Mouse (Mus musculus) olfactory bulb, adult 2 months (tissue): ENCODE data around the gene Olfr1315-ps1. TPM values are rescaled to one million over a fixed set of nuclear protein-coding genes. Genes with fewer than 3 reads are reported as not detected.

ENCODE experiments used
- H3K27ac ChIP-seq: fragments of 200-500 bp; 2 replicates; pipeline ENCODE4 v1.5.1; 2012; ENCODE audit warnings: low read depth, low read length; ENCODE audit not compliant: insufficient read depth
- H3K4me1 ChIP-seq: fragments of 200-500 bp; 2 replicates; pipeline ENCODE4 v1.6.1; 2012; ENCODE audit warnings: low read length; ENCODE audit not compliant: control insufficient read depth, insufficient read depth
- H3K4me3 ChIP-seq: fragments of 200-500 bp; 2 replicates; pipeline ENCODE4 v1.5.1; 2012; ENCODE audit warnings: mild to moderate bottlenecking, low read depth, low read length, moderate library complexity; ENCODE audit not compliant: insufficient read depth
- CTCF ChIP-seq: fragments of 200-500 bp; IDR thresholded peaks from 2 replicates; pipeline ENCODE4 v1.5.1; 2012; ENCODE audit warnings: low read depth, mild to moderate bottlenecking, low read length, moderate library complexity; ENCODE audit not compliant: insufficient read depth
- POLR2A ChIP-seq: fragments of 200-500 bp; IDR thresholded peaks from 2 replicates; pipeline ENCODE4 v1.6.1; 2012; ENCODE audit warnings: mild to moderate bottlenecking, low read depth, low read length, moderate library complexity; ENCODE audit not compliant: insufficient read depth
- WGBS: fragments of 180-500 bp; shearing (Covaris S2); methylation state at CpG from one replicate; pipeline ENCODE4 v1.1.7; 2018; 5-methylcytosine and 5-hydroxymethylcytosine counted together
- polyA plus RNA-seq: library from polyadenylated mRNA; stranded (reverse); fragments of >200 nt; gene quantifications from 2 replicates; pipeline ENCODE4 v1.2.4, GENCODE M21; 2012; ENCODE audit warnings: low replicate concordance; ENCODE audit not compliant: missing spikeins, insufficient read depth, insufficient read length

Olfr1315-ps1 gene
- polyA plus RNA-seq = not detected in 2 replicates

DNA sequence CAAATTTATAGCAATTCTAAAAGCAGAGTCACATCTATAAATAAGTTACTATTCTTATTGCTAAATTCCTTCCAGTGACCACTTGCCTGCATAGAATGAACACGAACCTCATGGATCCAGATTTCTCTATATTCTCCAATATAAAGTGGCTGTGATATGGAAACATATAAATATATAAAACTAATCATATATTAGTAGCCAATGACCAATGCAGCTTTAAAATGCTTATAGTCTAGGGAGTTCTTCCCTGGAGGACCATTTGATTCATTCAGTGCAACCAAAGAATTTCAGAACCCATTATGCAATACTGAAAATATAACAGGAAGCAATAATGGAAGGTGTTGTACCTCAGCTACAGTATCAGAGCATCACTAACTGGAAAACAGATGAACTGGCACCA lies at the start of gene Olfr1315-ps1:
Olfr1315-ps1 (minus strand) TSS at position 101 of the 400 bp plus-strand sequence.
- TF ChIP-seq POLR2A (no peak), CTCF (no peak)
- Histone ChIP-seq H3K4me1 (no peaks in the 10 kb centered on the region), H3K4me3 (no peak within 1 kb of the TSS), H3K27ac (no peak within 1 kb of the TSS)
- WGBS = 82% methylated on average over 1 of the region's 1 CpGs

- H3K4me1 ChIP-seq = no peaks in the 10 kb centered on the region
- H3K27ac ChIP-seq = no peak within 1 kb of the TSS
- no peak within 1 kb of the TSS for H3K4me3 ChIP-seq
- TF ChIP-seq POLR2A (no peak), CTCF (no peak)
Measured at GRCm38 (mm10) chr2:112153898-112154297, 38.7 kb upstream of the Olfr1315-ps1 start, which contains the start of gene Olfr1318. TSS of gene Olfr1318 (plus strand) at chr2:112154198.

GRCm38 (mm10) chr2:112140029-112140428 lies 24.8 kb upstream of the Olfr1315-ps1 start, which contains the start of gene Olfr1317:
TSS of gene Olfr1317 (plus strand) at chr2:112140329.
- Histone ChIP-seq H3K4me3 (no peak within 1 kb of the TSS), H3K27ac (no peak within 1 kb of the TSS), H3K4me1 (no peaks in the 10 kb centered on the region)
- WGBS = 69% methylated on average over 2 of the region's 2 CpGs
- TF ChIP-seq CTCF (no peak), POLR2A (no peak)

DNA sequence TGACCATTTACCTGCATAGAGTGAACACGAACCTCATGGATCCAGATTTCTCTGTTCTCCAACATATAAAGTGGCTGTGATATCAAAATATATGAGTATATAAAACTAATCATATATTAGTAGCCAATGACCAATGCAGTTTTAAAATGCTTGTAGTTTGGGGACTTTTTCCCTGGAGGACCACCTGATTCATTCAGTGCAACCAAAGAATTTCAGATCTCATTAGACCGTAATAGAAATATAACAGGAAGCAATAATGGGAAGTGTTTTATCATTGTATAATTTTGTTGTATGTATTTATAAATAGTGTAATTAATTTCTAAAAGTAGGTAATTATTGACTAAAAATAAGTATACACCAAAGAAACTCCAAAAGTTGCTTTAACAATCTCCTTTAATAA lies 19.6 kb upstream of the Olfr1315-ps1 start, which contains the start of gene Olfr1316:
Olfr1316 (minus strand) TSS at position 101 of the 400 bp plus-strand sequence.
- Histone ChIP-seq H3K27ac (no peak within 1 kb of the TSS), H3K4me3 (no peak within 1 kb of the TSS), H3K4me1 (no peaks in the 10 kb centered on the region)
- no peak for TF ChIP-seq CTCF
- no peak for TF ChIP-seq POLR2A
- WGBS = 87% methylated on average over 2 of the region's 2 CpGs

DNA sequence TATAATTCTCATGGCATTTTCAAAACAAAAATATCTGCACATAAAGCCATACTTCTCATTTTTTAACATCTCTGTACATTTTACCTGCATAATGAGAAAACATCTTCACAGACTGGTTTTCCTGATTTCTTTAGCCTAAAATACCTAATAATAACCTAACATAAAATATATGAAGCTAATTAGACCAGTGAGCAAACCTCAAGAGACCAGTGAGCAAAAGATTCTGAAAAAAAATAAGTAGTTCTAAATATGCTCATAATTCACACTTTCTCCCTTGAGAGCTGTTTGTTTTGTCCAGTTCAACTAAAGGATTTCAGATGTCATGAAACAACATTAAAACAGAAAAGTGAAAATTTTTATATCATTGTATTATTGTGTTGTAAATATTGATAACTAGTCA lies 18.6 kb downstream of the Olfr1315-ps1 start, which contains the start of gene Olfr1314:
Olfr1314 (minus strand) TSS at position 101 of the 400 bp plus-strand sequence.
- H3K4me1 ChIP-seq = no peaks in the 10 kb centered on the region
- no peak for TF ChIP-seq POLR2A
- no peak for TF ChIP-seq CTCF
- no peak within 1 kb of the TSS for H3K4me3 ChIP-seq
- H3K27ac ChIP-seq = no peak within 1 kb of the TSS

- no peak within 1 kb of the TSS for H3K27ac ChIP-seq
- TF ChIP-seq POLR2A = no peak
- no peak for TF ChIP-seq CTCF
- no peak within 1 kb of the TSS for H3K4me3 ChIP-seq
- H3K4me1 ChIP-seq = no peaks in the 10 kb centered on the region
Measured at GRCm38 (mm10) chr2:112077743-112078142, 37.5 kb downstream of the Olfr1315-ps1 start, which contains the start of gene Olfr1313. TSS of gene Olfr1313 (minus strand) at chr2:112077843.

Other genes starting within 250 kb of the Olfr1315-ps1 start
- gene Olfr1305, start 238.3 kb downstream of the Olfr1315-ps1 start, polyA plus RNA-seq = not detected in 2 replicates
- gene Olfr1306, start 199.2 kb downstream of the Olfr1315-ps1 start, polyA plus RNA-seq = not detected in 2 replicates
- gene Olfr1307, start 166.0 kb downstream of the Olfr1315-ps1 start, polyA plus RNA-seq = not detected in 2 replicates
- not detected in 2 replicates for gene Olfr1308, start 150.5 kb downstream of the Olfr1315-ps1 start, polyA plus RNA-seq
- not detected in 2 replicates for gene Olfr1309, start 125.2 kb downstream of the Olfr1315-ps1 start, polyA plus RNA-seq
- gene Olfr1310, start 102.7 kb downstream of the Olfr1315-ps1 start, polyA plus RNA-seq = not detected in 2 replicates
- not detected in 2 replicates for gene Olfr1311, start 91.0 kb downstream of the Olfr1315-ps1 start, polyA plus RNA-seq
- not detected in 2 replicates for gene Olfr1312, start 65.2 kb downstream of the Olfr1315-ps1 start, polyA plus RNA-seq
- gene Olfr1313, start 37.6 kb downstream of the Olfr1315-ps1 start, polyA plus RNA-seq = not detected in 2 replicates
- gene Olfr1314, start 18.7 kb downstream of the Olfr1315-ps1 start, polyA plus RNA-seq = not detected in 2 replicates
- gene Olfr1316, start 19.5 kb upstream of the Olfr1315-ps1 start, polyA plus RNA-seq = not detected in 2 replicates
- gene Olfr1317, start 24.9 kb upstream of the Olfr1315-ps1 start, polyA plus RNA-seq = not detected in 2 replicates
- gene Olfr1318, start 38.8 kb upstream of the Olfr1315-ps1 start, polyA plus RNA-seq = not detected in 2 replicates
- not detected in 2 replicates for gene Lpcat4, start 124.0 kb upstream of the Olfr1315-ps1 start, polyA plus RNA-seq
- not detected in 2 replicates for gene Nutm1, start 143.9 kb upstream of the Olfr1315-ps1 start, polyA plus RNA-seq
- gene Nop10, start 146.5 kb upstream of the Olfr1315-ps1 start, polyA plus RNA-seq = not detected in 2 replicates
- 90.3 and 136 TPM in 2 replicates for gene Slc12a6, start 150.4 kb upstream of the Olfr1315-ps1 start, polyA plus RNA-seq
- not detected in 2 replicates for gene Gm21985, start 150.9 kb upstream of the Olfr1315-ps1 start, polyA plus RNA-seq